Comparison of ENCODE assay signal across 8 mouse cellular contexts in the genomic region with DNA sequence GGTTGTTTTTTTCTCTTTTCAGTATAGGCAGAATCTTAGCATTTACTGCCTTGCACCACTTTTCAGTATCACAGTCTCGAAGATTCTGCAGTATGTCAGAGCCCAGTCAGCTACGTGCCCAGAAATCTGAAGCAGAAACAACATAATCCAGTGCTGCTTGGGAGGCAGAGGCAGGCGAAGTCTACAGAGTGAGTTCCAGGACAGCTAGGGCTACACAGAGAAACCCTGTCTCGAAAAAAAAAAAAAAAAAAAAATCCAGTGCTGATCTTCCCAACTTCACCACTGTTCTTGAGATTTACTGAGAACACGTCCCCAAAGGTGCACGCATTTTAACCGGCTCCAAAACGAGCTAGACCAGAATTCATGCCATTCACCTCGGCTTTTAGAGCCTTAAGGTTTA. TPM values are rescaled to one million over a fixed set of nuclear protein-coding genes. Genes with fewer than 3 reads are reported as not detected.
A peak's percentile ranks its signal among the peaks of the same experiment; 100 is the strongest.
DNase-seq lines count a peak whose midpoint lies in the region; ATAC-seq and TF ChIP-seq lines count a peak whose summit lies in the region.

No protein-coding gene starts in this region.

- 0 out of 2 replicates have a peak, but pooled peaks cover 2% of the 10 kb centered on the region for H3K36me3 ChIP-seq in kidney, embryonic 16.5 days (ENCODE audit: insufficient read depth, low read length)
- peaks cover 4% of the 10 kb centered on the region; the same call in 1 of the 2 replicates for H3K36me3 ChIP-seq in embryonic facial prominence, embryonic 12.5 days
- 0 out of 2 replicates have a peak, but pooled peaks cover 3% of the 10 kb centered on the region for H3K36me3 ChIP-seq in intestine, embryonic 15.5 days
- no peaks in the 10 kb centered on the region for H3K36me3 ChIP-seq in midbrain, postnatal 0 days (ENCODE audit: insufficient read depth, low read length)

- H3K4me3 ChIP-seq in kidney, embryonic 16.5 days (ENCODE audit: low read length): peak overlapping the region; percentile 72
- H3K4me3 ChIP-seq in embryonic facial prominence, embryonic 12.5 days: peak overlapping the region; percentile 63
- H3K4me3 ChIP-seq in intestine, embryonic 15.5 days (replicated peaks): peak overlapping the region; percentile 58
- H3K4me3 ChIP-seq in midbrain, postnatal 0 days (ENCODE audit: low read depth, low read length): peak overlapping the region; percentile 54

- peak overlapping the region; percentile 79 for H3K9ac ChIP-seq in kidney, embryonic 16.5 days (replicated peaks; ENCODE audit: low read length)
- peak overlapping the region; percentile 73; the same call in 1 of the 2 replicates for H3K9ac ChIP-seq in embryonic facial prominence, embryonic 12.5 days
- H3K9ac ChIP-seq in intestine, embryonic 15.5 days: peak overlapping the region; percentile 33; the same call in 1 of the 2 replicates
- peak overlapping the region; percentile 33; the same call in 1 of the 2 replicates for H3K9ac ChIP-seq in midbrain, postnatal 0 days (replicated peaks; ENCODE audit: low read length, poor library complexity, severe bottlenecking)

- 11% methylated on average over 9 of the region's 9 CpGs for WGBS in kidney, embryonic 16.5 days
- 10% methylated on average over 9 of the region's 9 CpGs for WGBS in embryonic facial prominence, embryonic 12.5 days
- WGBS in intestine, embryonic 15.5 days: 10% methylated on average over 9 of the region's 9 CpGs
- 3% methylated on average over 9 of the region's 9 CpGs for WGBS in midbrain, postnatal 0 days

- TF ChIP-seq CTCF in midbrain, postnatal 0 days (IDR thresholded peaks at IDR 0.05): no peak

- H3K4me1 ChIP-seq in kidney, embryonic 16.5 days (ENCODE audit: insufficient read depth, low read length): peaks cover 4% of the 10 kb centered on the region; the same call in 1 of the 2 replicates
- H3K4me1 ChIP-seq in embryonic facial prominence, embryonic 12.5 days: peaks cover 5% of the 10 kb centered on the region; the same call in 1 of the 2 replicates
- H3K4me1 ChIP-seq in intestine, embryonic 15.5 days (replicated peaks): no peaks in the 10 kb centered on the region
- H3K4me1 ChIP-seq in midbrain, postnatal 0 days (ENCODE audit: insufficient read depth, low read length): no peaks in the 10 kb centered on the region

- DNase-seq in kidney, adult 18-20 months: no peak
- no peak for DNase-seq in midbrain, postnatal 0 days (ENCODE audit: low spot score)
- no peak for DNase-seq in left cerebral cortex, postnatal 10 days (ENCODE audit: extremely low spot score in 1 of 2, low spot score in 2 of 2)
- DNase-seq in cerebellum, postnatal 25 days: no peak
- no peak for DNase-seq in right cerebral cortex, postnatal 25 days

- intact Hi-C loops in left cerebral cortex, postnatal 10 days (cut with DNase I): no loop called here

- H3K9me3 ChIP-seq in kidney, embryonic 16.5 days (ENCODE audit: low read length): no peaks in the 10 kb centered on the region
- H3K9me3 ChIP-seq in embryonic facial prominence, embryonic 12.5 days: no peaks in the 10 kb centered on the region
- H3K9me3 ChIP-seq in intestine, embryonic 15.5 days: no peaks in the 10 kb centered on the region
- no peaks in the 10 kb centered on the region for H3K9me3 ChIP-seq in midbrain, postnatal 0 days (ENCODE audit: low read length)

- H3K4me2 ChIP-seq in kidney, embryonic 16.5 days (replicated peaks; ENCODE audit: low read depth, low read length): peak overlapping the region; percentile 75
- peak overlapping the region; percentile 70 for H3K4me2 ChIP-seq in embryonic facial prominence, embryonic 12.5 days (replicated peaks)
- H3K4me2 ChIP-seq in intestine, embryonic 15.5 days (replicated peaks): peak overlapping the region; percentile 79
- peak overlapping the region; percentile 57 for H3K4me2 ChIP-seq in midbrain, postnatal 0 days (ENCODE audit: low read depth, low read length, poor library complexity, severe bottlenecking)

- no peaks in the 10 kb centered on the region for H3K27me3 ChIP-seq in kidney, embryonic 16.5 days (ENCODE audit: insufficient read depth, low read length)
- H3K27me3 ChIP-seq in embryonic facial prominence, embryonic 12.5 days: no peaks in the 10 kb centered on the region
- H3K27me3 ChIP-seq in intestine, embryonic 15.5 days (replicated peaks): no peaks in the 10 kb centered on the region
- H3K27me3 ChIP-seq in midbrain, postnatal 0 days (ENCODE audit: insufficient read depth, low read length): no peaks in the 10 kb centered on the region

- ATAC-seq in kidney, embryonic 16.5 days (ENCODE audit: low FRiP score, low TSS enrichment): peak; percentile 44; the same call in 1 of the 2 replicates
- ATAC-seq in embryonic facial prominence, embryonic 12.5 days (ENCODE audit: insufficient number of reproducible peaks, insufficient read depth, low FRiP score, low TSS enrichment): peak; percentile 64
- ATAC-seq in intestine, embryonic 15.5 days: peak; percentile 64
- ATAC-seq in midbrain, postnatal 0 days (ENCODE audit: low FRiP score): peak; percentile 31

- peak overlapping the region; percentile 93 for H3K27ac ChIP-seq in kidney, embryonic 16.5 days (ENCODE audit: low read length)
- peak overlapping the region; percentile 18; the same call in 1 of the 2 replicates for H3K27ac ChIP-seq in embryonic facial prominence, embryonic 12.5 days
- peak overlapping the region; percentile 78 for H3K27ac ChIP-seq in intestine, embryonic 15.5 days
- peak overlapping the region; percentile 70 for H3K27ac ChIP-seq in midbrain, postnatal 0 days (ENCODE audit: low read depth, low read length)

RNA-seq across cellular contexts. Expression of a gene that starts 0.4 kb away (rescaled TPM):
- polyA plus RNA-seq in kidney, embryonic 16.5 days (2015; fragmentation: Nextera tagmentation; extraction: Ambion mirVana): 40.9 and 45.1 TPM in 2 replicates
- 33.7 and 34.7 TPM in 2 replicates for polyA plus RNA-seq in embryonic facial prominence, embryonic 12.5 days (2016; fragmentation: Nextera tagmentation; extraction: Ambion mirVana)
- 44.9 and 49.1 TPM in 2 replicates for polyA plus RNA-seq in intestine, embryonic 15.5 days (2015; fragmentation: Nextera tagmentation; extraction: Ambion mirVana)
- 5.6 and 9.2 TPM in 2 replicates for total RNA-seq in midbrain, postnatal 0 days (2014; rRNA removed)
- polyA plus RNA-seq in midbrain, postnatal 0 days (2015; fragmentation: Nextera tagmentation; extraction: Ambion mirVana): 14.4 and 16.2 TPM in 2 replicates
- total RNA-seq in left cerebral cortex, postnatal 10 days (2021): 1 to 10 TPM; 5.8 to 6.6 TPM

RNA-seq across cellular contexts. Expression of a gene that starts 16.6 kb away (rescaled TPM):
- polyA plus RNA-seq in kidney, embryonic 16.5 days (2015; fragmentation: Nextera tagmentation; extraction: Ambion mirVana): not detected in 2 replicates
- 0.10 TPM in 2 replicates for polyA plus RNA-seq in embryonic facial prominence, embryonic 12.5 days (2016; fragmentation: Nextera tagmentation; extraction: Ambion mirVana)
- polyA plus RNA-seq in intestine, embryonic 15.5 days (2015; fragmentation: Nextera tagmentation; extraction: Ambion mirVana): 0.11 and 0.16 TPM in 2 replicates
- 0.11 TPM in 1 of 2 replicates, not detected in the other for total RNA-seq in midbrain, postnatal 0 days (2014; rRNA removed)
- polyA plus RNA-seq in midbrain, postnatal 0 days (2015; fragmentation: Nextera tagmentation; extraction: Ambion mirVana): 0.06 and 0.12 TPM in 2 replicates
- total RNA-seq in left cerebral cortex, postnatal 10 days (2021): under 1 TPM; 0.17 to 0.18 TPM

RNA-seq across cellular contexts. Expression of a gene that starts 16.7 kb away (rescaled TPM):
- polyA plus RNA-seq in kidney, embryonic 16.5 days (2015; fragmentation: Nextera tagmentation; extraction: Ambion mirVana): 618 and 645 TPM in 2 replicates
- 723 and 760 TPM in 2 replicates for polyA plus RNA-seq in embryonic facial prominence, embryonic 12.5 days (2016; fragmentation: Nextera tagmentation; extraction: Ambion mirVana)
- polyA plus RNA-seq in intestine, embryonic 15.5 days (2015; fragmentation: Nextera tagmentation; extraction: Ambion mirVana): 497 and 569 TPM in 2 replicates
- total RNA-seq in midbrain, postnatal 0 days (2014; rRNA removed): 150 and 173 TPM in 2 replicates
- 199 and 224 TPM in 2 replicates for polyA plus RNA-seq in midbrain, postnatal 0 days (2015; fragmentation: Nextera tagmentation; extraction: Ambion mirVana)
- 100 to 1,000 TPM; 108 to 120 TPM for total RNA-seq in left cerebral cortex, postnatal 10 days (2021)

Comparison
In these comparisons a context has a peak if more than half of its experiments do, and no peak if none do; other contexts are left out.
1. H3K27ac ChIP-seq: peak in every context shown above with its lines; median percentile 93 in kidney, embryonic 16.5 days; 78 in intestine, embryonic 15.5 days; 70 in midbrain, postnatal 0 days; 18 in embryonic facial prominence, embryonic 12.5 days.